Mouse (Mus musculus) liver, adult 2 months (tissue): Measurements from ENCODE around the gene Hspb2. TPM values are rescaled to one million over a fixed set of nuclear protein-coding genes. Genes with fewer than 3 reads are reported as not detected.
A peak's percentile ranks its signal among the peaks of the same experiment; 100 is the strongest.

ENCODE experiments used
- DNase-seq: peaks from one replicate; pipeline ENCODE4 v3.0.0-alpha.2; 2011; ENCODE audit warnings: low read depth, low spot score; ENCODE audit errors: extremely low read depth
- H3K27ac ChIP-seq: fragments of 200-500 bp; replicated peaks from 2 replicates; pipeline ENCODE4 v1.5.1; 2012; ENCODE audit warnings: low read depth, mild to moderate bottlenecking, control low read depth, inconsistent platforms, low read length; ENCODE audit not compliant: insufficient read depth
- H3K27me3 ChIP-seq: fragments of 200-500 bp; 2 replicates; pipeline ENCODE4 v1.6.1; 2012; ENCODE audit warnings: mild to moderate bottlenecking, moderate library complexity, low read length, inconsistent platforms; ENCODE audit not compliant: control insufficient read depth, insufficient read depth
- H3K36me3 ChIP-seq: fragments of 200-500 bp; 2 replicates; pipeline ENCODE4 v1.6.1; 2012; ENCODE audit warnings: low read length, inconsistent platforms; ENCODE audit not compliant: control insufficient read depth, insufficient read depth
- H3K4me1 ChIP-seq: fragments of 200-500 bp; 2 replicates; pipeline ENCODE4 v1.6.1; 2011; ENCODE audit warnings: low read length; ENCODE audit not compliant: control insufficient read depth, insufficient read depth
- H3K4me3 ChIP-seq: fragments of 200-500 bp; 2 replicates; pipeline ENCODE4 v1.5.1; 2011; ENCODE audit warnings: low read depth, mild to moderate bottlenecking, control low read depth, low read length, moderate library complexity; ENCODE audit not compliant: insufficient read depth
- H3K79me2 ChIP-seq: fragments of 200-500 bp; 2 replicates; pipeline ENCODE4 v1.6.1; 2012; ENCODE audit warnings: inconsistent platforms, mild to moderate bottlenecking, low read length, moderate library complexity; ENCODE audit not compliant: control insufficient read depth, insufficient read depth
- H3K9ac ChIP-seq: fragments of 200-500 bp; 2 replicates; pipeline ENCODE4 v1.6.1; 2012; ENCODE audit warnings: low read depth, mild to moderate bottlenecking, control low read depth, inconsistent platforms, low read length
- CTCF ChIP-seq: fragments of 200-500 bp; IDR thresholded peaks from 2 replicates; pipeline ENCODE4 v1.5.1; 2011; ENCODE audit warnings: low read depth, low read length, control low read depth
- POLR2A ChIP-seq: fragments of 200-500 bp; IDR thresholded peaks from 2 replicates; pipeline ENCODE4 v1.6.1; 2011; ENCODE audit warnings: low read length, control low read depth; ENCODE audit not compliant: insufficient read depth; ENCODE audit errors: extremely low read depth
- WGBS: fragments of 180-500 bp; shearing (Covaris S2); methylation state at CpG from one replicate; pipeline ENCODE4 v1.1.7; 2018; 5-methylcytosine and 5-hydroxymethylcytosine counted together
- polyA plus RNA-seq: library from polyadenylated mRNA; depleted of rRNA; stranded (reverse); fragments of >200 nt; gene quantifications from 2 replicates; pipeline ENCODE4 v1.2.3, GENCODE M21; 2012
- total RNA-seq: library from RNA; depleted of rRNA; stranded (reverse); fragments of >200 nt; gene quantifications from 2 replicates; pipeline ENCODE4 v1.2.3, GENCODE M21; 2014

The Hspb2 gene
- total and polyA plus RNA-seq, 2 experiments = 0.55 to 1.1 TPM

- no peaks in the 10 kb centered on the region for H3K79me2 ChIP-seq
- no peaks in the 10 kb centered on the region for H3K4me1 ChIP-seq
- H3K36me3 ChIP-seq = peaks cover 23% of the 10 kb centered on the region
- TF ChIP-seq CTCF (peak; percentile 59), POLR2A (no peak)
- H3K27ac ChIP-seq = no peak overlapping the region
- DNase-seq = peak; percentile 26
- 86% methylated on average over 2 of the region's 2 CpGs for WGBS
- no peak overlapping the region for H3K9ac ChIP-seq
- no peaks in the 10 kb centered on the region for H3K27me3 ChIP-seq
- H3K4me3 ChIP-seq = no peak overlapping the region
These were observed 30.0 kb upstream of the Hspb2 start for GRCm38 (mm10) chr9:50782155-50782554.

GRCm38 (mm10) chr9:50776162-50776760 is 24.1 kb upstream of the Hspb2 start:
- no peak overlapping the region for H3K4me3 ChIP-seq
- 80% methylated on average over 11 of the region's 11 CpGs for WGBS
- no peak for TF ChIP-seq CTCF
- TF ChIP-seq POLR2A = no peak
- H3K79me2 ChIP-seq = peaks cover 4% of the 10 kb centered on the region; the same call in 1 of the 2 replicates
- H3K36me3 ChIP-seq = peaks cover 11% of the 10 kb centered on the region; the same call in 1 of the 2 replicates
- peaks cover 9% of the 10 kb centered on the region; the same call in 1 of the 2 replicates for H3K4me1 ChIP-seq
- H3K27ac ChIP-seq = no peak overlapping the region
- no peaks in the 10 kb centered on the region for H3K27me3 ChIP-seq
- DNase-seq = no peak
- H3K9ac ChIP-seq = no peak overlapping the region

GRCm38 (mm10) chr9:50775662-50776126 is 23.5 kb upstream of the Hspb2 start:
- Histone ChIP-seq H3K9ac (peak overlapping the region; percentile 96), H3K4me1 (peaks cover 9% of the 10 kb centered on the region; the same call in 1 of the 2 replicates), H3K4me3 (peak overlapping the region; percentile 78), H3K36me3 (peaks cover 7% of the 10 kb centered on the region; the same call in 1 of the 2 replicates), H3K79me2 (peaks cover 4% of the 10 kb centered on the region; the same call in 1 of the 2 replicates), H3K27ac (no peak overlapping the region), H3K27me3 (no peaks in the 10 kb centered on the region)
- DNase-seq = no peak
- TF ChIP-seq CTCF = no peak
- TF ChIP-seq POLR2A = no peak
- under 1% methylated on average over 30 of the region's 30 CpGs for WGBS

GRCm38 (mm10) chr9:50774991-50775612 is 22.9 kb upstream of the Hspb2 start, which contains the start of the genes Alg9 and 1110032A03Rik:
Gene Alg9 (plus strand): TSS chr9:50775019.
Gene 1110032A03Rik (minus strand): TSS chr9:50775520.
- H3K27me3 ChIP-seq = no peaks in the 10 kb centered on the region
- H3K79me2 ChIP-seq = peaks cover 4% of the 10 kb centered on the region; the same call in 1 of the 2 replicates
- peak within 1 kb of the TSS; percentile 48 for H3K27ac ChIP-seq
- peak; percentile 78 for DNase-seq
- peak within 1 kb of the TSS; percentile 96 for H3K9ac ChIP-seq
- H3K36me3 ChIP-seq = peaks cover 1% of the 10 kb centered on the region; the same call in 1 of the 2 replicates
- H3K4me3 ChIP-seq = peak within 1 kb of the TSS; percentile 78
- H3K4me1 ChIP-seq = peaks cover 9% of the 10 kb centered on the region; the same call in 1 of the 2 replicates
- under 1% methylated on average over 51 of the region's 51 CpGs for WGBS
- TF ChIP-seq CTCF = no peak
- no peak for TF ChIP-seq POLR2A

- no peak for DNase-seq
- H3K9ac ChIP-seq = no peak overlapping the region
- H3K4me3 ChIP-seq = no peak overlapping the region
- no peak for TF ChIP-seq POLR2A
- no peak for TF ChIP-seq CTCF
- peaks cover 4% of the 10 kb centered on the region; the same call in 1 of the 2 replicates for H3K79me2 ChIP-seq
- peaks cover 10% of the 10 kb centered on the region; the same call in 1 of the 2 replicates for H3K4me1 ChIP-seq
- H3K27me3 ChIP-seq = no peaks in the 10 kb centered on the region
- no peak overlapping the region for H3K27ac ChIP-seq
- H3K36me3 ChIP-seq = no peaks in the 10 kb centered on the region
- WGBS = 82% methylated on average over 4 of the region's 4 CpGs
These were observed 21.9 kb upstream of the Hspb2 start for GRCm38 (mm10) chr9:50774026-50774462.

GRCm38 (mm10) chr9:50770011-50770410 is 17.9 kb upstream of the Hspb2 start:
- Histone ChIP-seq H3K36me3 (no peaks in the 10 kb centered on the region), H3K79me2 (no peaks in the 10 kb centered on the region), H3K9ac (no peak overlapping the region), H3K4me3 (no peak overlapping the region), H3K27ac (no peak overlapping the region), H3K27me3 (no peaks in the 10 kb centered on the region), H3K4me1 (peaks cover 11% of the 10 kb centered on the region; the same call in 1 of the 2 replicates)
- WGBS = 82% methylated on average over 2 of the region's 2 CpGs
- TF ChIP-seq POLR2A (no peak), CTCF (no peak)
- no peak for DNase-seq
